Mouse (Mus musculus) intestine, embryonic 14.5 days (tissue): ENCODE measurements around the gene Map7. TPM values are rescaled to one million over a fixed set of nuclear protein-coding genes. Genes with fewer than 3 reads are reported as not detected.

Source experiments
- ATAC-seq: fragments of 200-750 bp; cut with Nextera tagmentation; replicated peaks from 2 replicates; pipeline ENCODE4 v1.8.0; 2017; ENCODE audit warnings: low read depth, moderate number of reproducible peaks, moderate TSS enrichment, moderate library complexity; ENCODE audit not compliant: low FRiP score, low TSS enrichment
- DNase-seq: peaks from one replicate; pipeline ENCODE4 v3.0.0-alpha.2; 2018; ENCODE audit warnings: low spot score
- H3K27ac ChIP-seq: fragments of 300-500 bp; sonication (generic); 2 replicates; pipeline ENCODE4 v1.5.1; 2014; ENCODE audit warnings: low read depth, mild to moderate bottlenecking, control low read depth
- H3K27me3 ChIP-seq: fragments of 300-500 bp; sonication (generic); replicated peaks from 2 replicates; pipeline ENCODE4 v1.6.1; 2014; ENCODE audit warnings: low read length, control low read depth; ENCODE audit not compliant: control insufficient read depth, insufficient read depth
- H3K36me3 ChIP-seq: fragments of 300-500 bp; sonication (generic); 2 replicates; pipeline ENCODE4 v1.6.1; 2014; ENCODE audit warnings: low read length, control low read depth; ENCODE audit not compliant: control insufficient read depth, insufficient read depth
- H3K4me1 ChIP-seq: fragments of 300-500 bp; sonication (generic); replicated peaks from 2 replicates; pipeline ENCODE4 v1.6.1; 2014; ENCODE audit warnings: low read length, control low read depth, mixed read lengths; ENCODE audit not compliant: control insufficient read depth, insufficient read depth
- H3K4me2 ChIP-seq: fragments of 300-500 bp; sonication (generic); 2 replicates; pipeline ENCODE4 v1.6.1; 2014; ENCODE audit warnings: low read length
- H3K4me3 ChIP-seq: fragments of 300-500 bp; sonication (generic); 2 replicates; pipeline ENCODE4 v1.5.1; 2014; ENCODE audit warnings: low read depth, low read length, control low read depth, mixed read lengths
- H3K9ac ChIP-seq: fragments of 300-500 bp; sonication (generic); 2 replicates; pipeline ENCODE4 v1.6.1; 2014; ENCODE audit warnings: mild to moderate bottlenecking, low read length
- H3K9me3 ChIP-seq: fragments of 300-500 bp; sonication (generic); 2 replicates; pipeline ENCODE4 v1.6.1; 2016; ENCODE audit warnings: low read length, control low read depth; ENCODE audit not compliant: control insufficient read depth
- WGBS: fragments of 180-500 bp; shearing (Covaris S2); extraction: QIAGEN DNeasy Blood & Tissue Kit; methylation state at CpG from one replicate; pipeline ENCODE4 v1.1.7; 2014; 5-methylcytosine and 5-hydroxymethylcytosine counted together
- polyA plus RNA-seq: library from polyadenylated mRNA; unstranded; fragments of >200 nt; fragmentation: Nextera tagmentation; extraction: Ambion mirVana; gene quantifications from 2 replicates; pipeline ENCODE4 v1.2.1, GENCODE M21; 2014

Map7 gene
- polyA plus RNA-seq, 1 experiment from 2014 or later: 20.1 TPM

DNA sequence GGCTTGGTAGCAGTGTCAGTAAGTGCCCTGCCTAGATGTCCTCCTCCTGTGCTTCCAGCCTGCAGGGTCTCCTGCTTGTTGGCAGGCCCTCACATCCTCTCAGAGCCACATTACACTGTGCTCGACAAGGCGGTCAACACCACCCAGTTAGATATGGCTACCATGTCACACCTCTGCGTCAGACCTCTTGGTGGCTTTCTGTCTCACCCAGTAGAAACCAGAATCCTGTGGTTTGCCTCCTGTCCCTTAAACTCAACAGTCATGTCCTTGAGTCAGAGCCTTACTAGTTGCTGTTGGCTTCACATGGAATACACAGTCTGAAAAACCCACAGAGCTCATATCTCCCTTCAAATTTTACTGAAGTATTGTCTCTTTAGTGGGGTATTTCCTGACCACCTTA lies 87.4 kb downstream of the Map7 start:
- no peaks in the 10 kb centered on the region for H3K4me1 ChIP-seq
- no peak overlapping the region for H3K4me2 ChIP-seq
- H3K27ac ChIP-seq: no peak overlapping the region
- no peaks in the 10 kb centered on the region for H3K9me3 ChIP-seq
- H3K36me3 ChIP-seq: no peaks in the 10 kb centered on the region
- H3K4me3 ChIP-seq: no peak overlapping the region
- ATAC-seq: no peak
- H3K9ac ChIP-seq: no peak overlapping the region
- no peaks in the 10 kb centered on the region for H3K27me3 ChIP-seq
- WGBS: 94% methylated on average over 3 of the region's 3 CpGs
- DNase-seq: no peak

DNA sequence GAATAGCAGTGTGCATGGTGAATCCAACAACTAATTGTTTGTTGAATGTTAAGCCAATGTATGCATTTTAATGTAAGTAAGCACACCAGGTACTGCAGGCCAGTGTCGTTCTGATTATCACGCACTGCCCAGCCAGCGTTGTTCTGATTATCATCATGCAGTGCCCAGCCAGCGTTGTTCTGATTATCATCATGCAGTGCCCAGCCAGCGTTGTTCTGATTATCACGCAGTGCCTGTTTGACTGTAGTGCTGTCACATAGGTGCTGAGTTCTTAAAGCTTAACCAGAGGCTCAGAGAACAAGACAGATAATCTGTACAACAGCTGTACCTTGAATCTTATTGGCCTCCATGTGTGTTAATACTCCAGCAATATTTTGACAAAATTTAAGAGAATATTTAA lies 88.0 kb downstream of the Map7 start:
- no peak for DNase-seq
- no peak overlapping the region for H3K27ac ChIP-seq
- H3K9me3 ChIP-seq: no peaks in the 10 kb centered on the region
- H3K9ac ChIP-seq: no peak overlapping the region
- no peaks in the 10 kb centered on the region for H3K4me1 ChIP-seq
- no peak overlapping the region for H3K4me3 ChIP-seq
- no peak overlapping the region for H3K4me2 ChIP-seq
- WGBS: 93% methylated on average over 6 of the region's 6 CpGs
- ATAC-seq: no peak
- H3K27me3 ChIP-seq: no peaks in the 10 kb centered on the region
- H3K36me3 ChIP-seq: no peaks in the 10 kb centered on the region

DNA sequence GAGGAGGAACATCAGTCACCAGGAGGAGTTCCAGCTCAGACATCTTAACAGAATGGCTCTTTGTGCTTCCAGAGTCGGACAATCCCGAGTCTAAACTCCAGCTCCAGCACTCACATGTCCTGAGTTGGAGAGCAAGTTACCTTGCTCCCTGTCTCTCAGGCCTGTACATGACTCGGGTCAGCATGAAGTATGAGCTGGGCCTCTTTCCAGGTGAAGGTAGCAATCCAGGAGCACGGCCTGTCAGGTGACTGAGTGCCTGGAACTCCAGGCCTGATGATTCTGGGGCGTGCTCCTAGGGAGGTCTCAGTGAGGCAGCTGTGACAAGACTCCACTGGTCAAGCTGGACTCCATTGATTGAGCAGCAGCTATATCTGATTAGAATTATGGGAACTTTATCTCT lies 90.0 kb downstream of the Map7 start:
- H3K4me2 ChIP-seq: no peak overlapping the region
- no peak overlapping the region for H3K27ac ChIP-seq
- DNase-seq (no peak), ATAC-seq (no peak)
- WGBS: 83% methylated on average over 5 of the region's 5 CpGs
- H3K9me3 ChIP-seq: no peaks in the 10 kb centered on the region
- H3K27me3 ChIP-seq: no peaks in the 10 kb centered on the region
- 0 out of 2 replicates have a peak, but pooled peaks cover 1% of the 10 kb centered on the region for H3K4me1 ChIP-seq
- no peaks in the 10 kb centered on the region for H3K36me3 ChIP-seq
- no peak overlapping the region for H3K4me3 ChIP-seq
- H3K9ac ChIP-seq: no peak overlapping the region

DNA sequence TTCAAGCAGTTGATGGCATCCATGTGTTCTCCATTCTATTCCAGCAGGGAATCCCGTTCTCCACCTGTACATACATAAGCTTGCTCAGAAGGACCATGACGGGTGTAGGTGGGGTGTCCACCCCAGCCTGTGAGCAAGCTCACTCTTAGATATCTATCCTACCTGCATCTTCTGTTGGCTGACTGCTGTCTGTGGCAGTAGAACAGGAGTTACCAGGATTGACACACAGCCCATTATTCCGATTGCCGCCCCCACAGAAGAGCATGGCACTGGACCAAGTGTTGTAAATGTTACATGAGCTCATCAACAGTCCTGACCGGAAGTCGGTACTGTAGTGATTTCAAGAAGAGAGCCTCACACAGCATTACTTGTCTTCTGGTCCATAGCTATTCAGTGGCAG lies 92.6 kb downstream of the Map7 start:
- DNase-seq (no peak), ATAC-seq (no peak)
- Histone ChIP-seq H3K9ac (no peak overlapping the region), H3K36me3 (no peaks in the 10 kb centered on the region), H3K4me1 (0 out of 2 replicates have a peak, but pooled peaks cover 5% of the 10 kb centered on the region), H3K4me3 (no peak overlapping the region), H3K27ac (no peak overlapping the region), H3K4me2 (no peak overlapping the region), H3K27me3 (no peaks in the 10 kb centered on the region), H3K9me3 (no peaks in the 10 kb centered on the region)
- 92% methylated on average over 6 of the region's 6 CpGs for WGBS

DNA sequence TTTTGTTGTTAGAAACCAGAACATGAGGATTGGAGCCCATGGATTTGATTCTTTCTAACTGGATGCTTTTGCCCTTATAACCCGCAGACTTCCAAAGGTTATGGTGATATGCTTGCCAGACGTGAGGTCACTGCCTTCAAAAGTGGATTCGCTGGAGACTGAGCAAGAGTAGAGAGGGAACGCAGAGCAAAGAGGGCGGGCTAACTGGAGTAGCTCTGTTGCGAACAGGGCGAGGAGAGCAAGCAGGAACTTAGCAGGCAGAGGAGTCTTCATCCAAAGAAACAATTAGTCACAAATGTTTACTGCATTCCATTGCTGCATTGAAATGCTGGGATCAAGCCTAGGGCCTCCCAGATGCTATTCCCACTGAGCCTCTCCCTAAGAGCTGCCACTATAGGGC lies 95.0 kb downstream of the Map7 start:
- Histone ChIP-seq H3K4me2 (no peak overlapping the region), H3K4me1 (0 out of 2 replicates have a peak, but pooled peaks cover 5% of the 10 kb centered on the region), H3K36me3 (no peaks in the 10 kb centered on the region), H3K9ac (no peak overlapping the region), H3K9me3 (no peaks in the 10 kb centered on the region), H3K27me3 (no peaks in the 10 kb centered on the region), H3K4me3 (no peak overlapping the region), H3K27ac (no peak overlapping the region)
- ATAC-seq: no peak
- no peak for DNase-seq
- 59% methylated on average over 7 of the region's 7 CpGs for WGBS

DNA sequence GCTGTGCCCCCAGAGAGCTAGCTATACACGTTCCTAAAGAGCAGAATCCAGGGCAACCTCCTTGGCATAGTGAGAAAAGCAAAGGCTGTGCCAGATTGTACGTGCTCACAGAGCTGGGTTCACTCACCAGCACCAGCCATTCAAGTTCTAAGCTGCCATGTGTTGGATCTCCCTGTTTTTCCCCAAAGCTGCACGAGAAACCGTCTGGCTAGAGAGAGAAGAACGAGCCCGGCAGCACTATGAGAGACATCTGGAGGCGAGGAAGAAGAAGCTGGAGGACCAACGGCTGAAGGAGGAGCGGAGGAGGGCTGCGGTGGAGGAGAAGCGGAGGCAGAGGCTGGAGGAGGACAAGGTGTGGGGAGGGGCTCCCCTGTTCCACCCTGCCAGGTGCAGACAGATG lies 96.8 kb downstream of the Map7 start:
- ATAC-seq (no peak), DNase-seq (no peak)
- no peak overlapping the region for H3K4me3 ChIP-seq
- no peaks in the 10 kb centered on the region for H3K27me3 ChIP-seq
- no peaks in the 10 kb centered on the region for H3K9me3 ChIP-seq
- 0 out of 2 replicates have a peak, but pooled peaks cover 5% of the 10 kb centered on the region for H3K4me1 ChIP-seq
- H3K36me3 ChIP-seq: no peaks in the 10 kb centered on the region
- H3K9ac ChIP-seq: no peak overlapping the region
- WGBS: 86% methylated on average over 11 of the region's 11 CpGs
- no peak overlapping the region for H3K27ac ChIP-seq
- H3K4me2 ChIP-seq: no peak overlapping the region

- Histone ChIP-seq H3K4me2 (no peak overlapping the region), H3K36me3 (no peaks in the 10 kb centered on the region), H3K9ac (no peak overlapping the region), H3K9me3 (no peaks in the 10 kb centered on the region), H3K4me1 (no peaks in the 10 kb centered on the region), H3K27me3 (no peaks in the 10 kb centered on the region), H3K27ac (no peak overlapping the region), H3K4me3 (no peak overlapping the region)
- no peak for ATAC-seq
- no peak for DNase-seq
- WGBS: 97% methylated on average over 10 of the region's 10 CpGs
Observed at GRCm38 (mm10) chr10:20249091-20249490, 100.8 kb downstream of the Map7 start.

DNA sequence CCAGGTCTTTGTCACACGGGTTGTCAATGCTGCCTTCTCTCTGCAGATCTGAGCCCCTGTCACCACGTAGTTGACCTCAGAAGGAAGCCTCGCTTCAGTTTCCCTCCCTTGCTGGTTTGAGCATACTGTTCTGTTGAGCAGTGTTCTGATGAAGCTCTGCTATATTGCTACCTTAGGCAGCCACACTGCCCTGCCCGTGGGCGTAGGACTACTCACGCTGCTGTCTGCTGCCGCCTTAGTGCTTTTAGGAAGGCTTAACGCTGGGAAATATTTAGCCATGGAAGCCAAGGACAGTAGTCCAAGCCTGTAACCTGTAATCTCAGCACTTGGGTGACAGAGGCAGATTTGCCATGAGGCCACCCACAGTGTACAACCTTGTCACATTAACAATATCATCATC lies 107.3 kb downstream of the Map7 start:
- no peak overlapping the region for H3K4me3 ChIP-seq
- no peaks in the 10 kb centered on the region for H3K36me3 ChIP-seq
- H3K4me2 ChIP-seq: no peak overlapping the region
- H3K9me3 ChIP-seq: no peaks in the 10 kb centered on the region
- ATAC-seq (no peak), DNase-seq (no peak)
- no peaks in the 10 kb centered on the region for H3K27me3 ChIP-seq
- 85% methylated on average over 8 of the region's 8 CpGs for whole genome bisulfite sequencing
- H3K4me1 ChIP-seq: no peaks in the 10 kb centered on the region
- no peak overlapping the region for H3K27ac ChIP-seq
- no peak overlapping the region for H3K9ac ChIP-seq

GRCm38 (mm10) chr10:20257054-20257643 lies 108.9 kb downstream of the Map7 start:
- H3K4me3 ChIP-seq: no peak overlapping the region
- WGBS: 87% methylated on average over 14 of the region's 14 CpGs
- no peak for ATAC-seq
- DNase-seq: no peak
- no peaks in the 10 kb centered on the region for H3K4me1 ChIP-seq
- H3K27ac ChIP-seq: no peak overlapping the region
- H3K4me2 ChIP-seq: no peak overlapping the region
- no peaks in the 10 kb centered on the region for H3K9me3 ChIP-seq
- no peak overlapping the region for H3K9ac ChIP-seq
- H3K27me3 ChIP-seq: no peaks in the 10 kb centered on the region
- H3K36me3 ChIP-seq: no peaks in the 10 kb centered on the region
